Mouse (Mus musculus) embryo, embryonic 10 days (tissue): ENCODE results near the gene Ptn.

Experiments
- DNase-seq: peaks from one replicate; pipeline ENCODE4 v3.0.0-alpha.2; 2015; ENCODE audit warnings: low spot score

Gene Ptn

GRCm38 (mm10) chr6:36809747-36810285 is at the start of gene Ptn:
Ptn (minus strand) TSS chr6:36810220.
- DNase-seq, result peak; percentile 86

GRCm38 (mm10) chr6:36858258-36859041 is 48.4 kb upstream of the Ptn start:
- peak; percentile 59 for DNase-seq

DNA sequence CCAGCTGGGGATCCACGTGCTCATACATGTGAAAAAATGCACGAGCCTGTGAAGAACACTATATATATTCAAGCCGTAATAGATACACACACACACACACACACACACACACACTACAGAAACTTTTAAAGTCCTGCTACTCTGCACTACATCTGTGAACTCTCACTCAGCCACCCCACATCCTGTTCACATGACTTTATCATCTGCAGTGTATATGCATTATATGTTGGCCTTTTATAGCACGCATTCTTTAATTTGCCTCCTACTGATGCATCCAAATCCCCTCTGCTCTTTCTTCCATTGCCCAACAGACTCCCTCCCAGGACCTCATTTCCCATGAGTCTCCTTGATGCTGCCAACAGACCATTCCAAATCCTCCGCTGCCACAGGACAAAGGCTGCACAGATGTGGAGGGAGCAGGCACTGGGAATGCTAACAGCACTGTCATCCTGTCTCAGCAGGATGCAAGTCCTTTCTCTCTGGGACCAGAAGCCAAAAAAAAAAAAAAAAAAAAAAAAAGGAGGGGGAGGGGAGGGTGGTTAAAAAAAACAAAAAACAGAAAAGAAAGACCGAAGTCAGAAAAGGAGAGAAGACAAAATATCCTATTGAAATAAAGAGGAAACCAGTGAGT is 47.7 kb upstream of the Ptn start:
- peak; percentile 79 for DNase-seq

- DNase-seq, result no peak
Observed at GRCm38 (mm10) chr6:36850422-36851129, 40.6 kb upstream of the Ptn start.

DNA sequence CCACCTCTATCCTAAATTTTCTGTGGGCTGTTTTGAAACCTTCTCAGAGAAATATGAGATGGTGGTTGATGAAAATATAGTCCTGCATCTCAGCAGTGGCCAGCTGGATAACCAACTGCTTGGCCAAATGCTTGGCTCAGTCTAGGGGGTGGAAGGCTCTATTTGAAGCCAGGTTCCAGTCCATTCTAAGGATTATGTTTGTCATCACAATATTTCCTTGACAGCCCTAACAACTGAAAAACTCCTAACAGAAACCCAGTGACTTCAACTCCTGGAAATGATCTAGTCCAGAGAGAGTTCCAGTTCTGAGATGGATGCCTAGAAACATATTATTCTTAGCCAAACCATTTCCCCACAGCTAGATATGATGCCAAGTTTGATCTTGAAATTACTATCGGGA is 35.3 kb upstream of the Ptn start:
- no peak for DNase-seq

DNA sequence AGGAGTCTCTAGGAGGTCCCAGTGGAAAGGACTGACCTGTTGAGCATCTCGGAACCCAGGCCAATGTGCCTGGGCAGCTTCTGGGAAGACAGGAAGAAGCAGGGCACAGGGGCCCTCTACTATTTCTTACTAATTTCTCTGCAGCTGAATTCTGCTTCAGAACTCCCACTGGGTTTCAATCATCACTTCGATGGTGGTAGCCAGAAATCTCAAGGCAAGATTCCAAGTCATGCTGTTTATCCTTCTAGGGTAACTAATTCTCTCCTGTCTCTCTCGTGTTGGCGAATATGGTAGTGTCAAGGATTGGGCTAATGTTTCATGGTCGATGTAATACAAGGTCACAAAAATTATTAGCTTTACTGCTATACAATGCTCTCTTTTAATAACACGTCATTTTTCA is 34.2 kb upstream of the Ptn start:
- DNase-seq, result no peak

DNA sequence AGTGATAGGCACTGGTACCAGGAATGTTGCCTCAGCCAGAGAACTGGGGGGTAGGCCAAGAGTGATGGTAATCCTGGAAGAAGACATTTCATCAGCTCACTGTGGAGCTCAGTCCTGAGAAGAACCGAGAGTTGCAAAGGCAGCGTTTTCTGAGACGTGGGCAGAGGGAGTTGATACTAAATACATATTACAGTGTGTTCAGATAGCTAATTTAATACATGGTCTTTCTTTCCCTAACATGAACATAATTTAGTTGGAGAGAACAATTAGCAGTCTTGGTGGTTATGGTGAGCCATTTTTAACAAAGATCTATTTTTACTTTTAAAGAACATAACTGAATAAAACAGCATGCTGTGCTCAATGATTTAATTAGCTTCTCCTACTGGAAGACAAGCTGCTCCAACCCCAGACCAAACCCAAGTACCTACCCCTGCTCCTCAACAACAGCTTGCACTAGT is 33.0 kb upstream of the Ptn start:
- no peak for DNase-seq

DNA sequence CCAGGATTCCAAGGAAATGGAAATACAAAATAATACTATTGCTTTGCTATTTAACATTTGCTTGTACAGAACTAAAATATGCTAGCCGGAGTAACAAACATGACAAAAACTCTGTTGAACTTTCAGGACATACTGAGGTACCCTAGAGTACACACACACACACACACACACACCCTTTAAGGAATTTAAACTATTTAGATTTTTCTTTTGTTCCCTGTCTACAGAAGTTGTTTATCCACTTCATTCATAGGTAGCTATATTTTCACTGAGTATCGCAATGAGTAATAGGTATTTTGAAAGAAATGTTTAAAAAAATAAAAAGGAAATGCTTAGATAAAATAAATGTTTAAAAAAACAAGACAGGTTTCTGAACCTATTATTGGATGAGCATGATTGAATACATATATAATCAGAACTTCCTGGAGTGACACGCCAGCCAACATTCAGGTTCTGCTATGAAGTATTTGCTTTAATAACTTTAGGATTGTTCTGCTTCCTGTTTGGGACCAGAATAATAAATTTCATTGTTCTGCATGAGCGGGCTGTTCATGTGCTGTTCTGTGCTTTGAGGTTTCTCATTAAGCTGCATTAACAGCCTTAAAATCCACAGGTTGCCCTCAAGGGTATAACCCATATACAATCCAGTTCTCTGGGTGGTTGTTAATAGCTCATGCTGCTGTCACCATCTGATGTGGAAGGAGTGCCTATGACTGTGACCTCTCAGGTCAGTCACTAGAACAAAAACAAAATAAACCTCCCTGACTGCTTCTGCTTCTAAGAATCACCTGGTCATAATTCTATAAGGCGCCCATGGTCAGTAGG is 32.3 kb upstream of the Ptn start:
- no peak for DNase-seq

GRCm38 (mm10) chr6:36841701-36842100 is 31.7 kb upstream of the Ptn start:
- DNase-seq, result peak; percentile 75

DNA sequence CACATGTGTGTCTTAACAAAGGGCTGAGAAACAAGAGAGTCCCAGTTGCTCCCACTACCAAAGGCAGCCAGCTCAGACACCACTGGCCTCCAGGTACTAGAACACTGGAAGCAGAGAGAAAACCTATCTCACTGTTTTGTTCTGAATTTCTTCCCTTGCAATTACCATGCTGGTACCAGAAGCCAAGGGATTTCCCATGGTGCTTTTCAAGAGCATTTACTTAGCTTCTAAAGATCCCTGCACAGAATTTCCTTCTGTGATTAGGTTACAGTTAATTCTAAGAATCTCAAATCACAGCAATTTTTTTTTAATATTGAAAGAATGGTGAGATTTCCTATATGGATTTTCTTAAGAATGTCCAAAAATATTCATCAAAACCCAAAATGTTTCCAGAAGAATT is 31.2 kb upstream of the Ptn start:
- no peak for DNase-seq

DNA sequence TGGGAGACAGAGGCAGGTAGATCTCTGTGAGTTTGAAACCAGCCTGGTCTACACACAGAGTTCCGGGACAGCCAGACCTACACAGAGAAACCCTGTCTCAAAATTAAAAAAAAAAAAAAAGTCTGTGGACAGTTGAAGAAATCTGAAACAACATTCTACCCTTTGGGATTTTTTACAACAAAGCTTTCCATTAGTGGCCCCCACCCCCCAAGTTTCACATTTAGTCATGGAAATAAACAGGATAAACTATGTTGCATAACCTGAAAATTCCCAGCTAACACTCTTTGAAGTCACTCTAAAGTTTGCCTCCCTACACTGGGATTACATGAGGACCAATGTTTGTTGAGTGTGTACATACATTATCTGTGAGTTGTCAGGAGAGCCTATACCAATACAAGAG is 28.7 kb upstream of the Ptn start:
- no peak for DNase-seq

DNA sequence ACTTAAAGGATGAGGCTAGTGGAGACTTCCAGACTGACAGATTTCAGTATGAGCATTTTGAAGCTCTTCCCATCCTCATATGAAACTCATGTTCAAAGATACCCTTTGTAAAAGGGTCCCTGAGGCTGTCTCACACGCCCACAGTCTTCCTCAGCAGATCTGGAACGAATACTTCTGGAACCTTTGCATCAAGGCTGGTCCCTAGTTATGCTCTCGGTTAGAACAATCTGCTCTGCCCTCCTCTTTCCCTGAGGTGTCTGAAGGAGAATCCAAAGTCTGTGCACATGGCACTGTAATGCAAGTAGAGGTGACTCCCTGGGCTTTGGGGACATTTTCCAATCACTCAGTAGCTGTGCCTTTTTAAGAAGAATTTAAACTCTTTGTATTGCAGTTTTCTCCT is 25.3 kb upstream of the Ptn start:
- DNase-seq, result no peak

- no peak for DNase-seq
Observed at GRCm38 (mm10) chr6:36834695-36835265, 24.8 kb upstream of the Ptn start.

- DNase-seq, result no peak
Observed at GRCm38 (mm10) chr6:36832681-36833080, 22.7 kb upstream of the Ptn start.

DNA sequence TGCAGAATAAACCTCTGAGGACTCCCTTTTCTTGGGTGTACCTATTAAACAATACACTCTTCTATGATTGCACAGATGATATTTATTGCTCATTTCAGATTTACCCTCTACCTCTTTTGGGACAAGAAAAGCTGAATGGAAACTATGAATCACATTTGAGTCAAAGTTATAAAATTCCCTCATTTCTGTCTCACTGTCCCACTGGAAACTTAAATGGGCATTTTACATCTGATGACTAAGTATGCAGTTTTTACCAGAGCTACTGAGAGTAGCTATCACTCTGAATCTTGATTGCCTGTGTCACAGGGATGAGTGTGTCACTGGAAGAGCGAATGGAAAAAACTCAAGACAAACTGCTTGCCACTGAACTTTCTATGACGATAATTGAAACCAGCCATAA is 22.2 kb upstream of the Ptn start:
- no peak for DNase-seq

DNA sequence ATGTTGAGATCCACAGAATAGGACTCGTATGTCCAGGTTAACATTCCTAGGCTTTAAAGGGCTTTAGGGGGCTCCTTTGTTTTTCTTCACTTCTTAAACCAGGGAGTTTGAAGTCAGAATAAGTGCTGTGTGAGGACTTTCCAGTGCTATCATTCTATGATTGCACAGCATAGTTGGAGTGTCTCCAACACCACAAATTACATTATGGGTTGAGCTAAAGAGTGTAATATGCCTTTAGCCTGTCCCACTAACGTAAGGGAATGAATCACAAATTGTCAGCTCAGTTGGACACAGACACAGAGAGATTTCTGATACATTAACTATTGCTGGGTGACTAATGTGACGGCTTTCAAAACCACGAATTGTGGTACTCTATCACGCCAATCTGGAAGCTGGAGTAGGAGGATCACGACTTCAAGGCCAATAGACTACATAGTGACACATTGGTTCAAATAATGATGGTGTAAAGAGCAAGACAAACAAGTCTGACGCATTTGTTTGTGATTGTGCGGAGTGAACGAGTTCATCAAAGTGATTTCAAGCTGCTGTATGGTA is 20.4 kb upstream of the Ptn start:
- no peak for DNase-seq

- DNase-seq, result no peak
Observed at GRCm38 (mm10) chr6:36819784-36820050, 9.7 kb upstream of the Ptn start.

GRCm38 (mm10) chr6:36819019-36819783 is 9.2 kb upstream of the Ptn start:
- DNase-seq, result no peak

GRCm38 (mm10) chr6:36818281-36819018 is 8.4 kb upstream of the Ptn start:
- no peak for DNase-seq

- no peak for DNase-seq
Observed at GRCm38 (mm10) chr6:36816666-36817065, 6.6 kb upstream of the Ptn start.
